Mouse (Mus musculus): ENCODE measurements around the gene Spire2. TPM values are rescaled to one million over a fixed set of nuclear protein-coding genes. Genes with fewer than 3 reads are reported as not detected.

The Spire2 gene
- polyA plus RNA-seq, 1 experiment from 2014 or later = 2.8 TPM

- Histone ChIP-seq H3K4me3 (ENCODE audit: low read depth, low read length) (no peak overlapping the region), H3K36me3 (ENCODE audit: control insufficient read depth, insufficient read depth, low read length) (no peaks in the 10 kb centered on the region), H3K4me1 (ENCODE audit: control insufficient read depth, insufficient read depth, low read length) (peaks cover 5% of the 10 kb centered on the region; the same call in 1 of the 2 replicates), H3K27ac (replicated peaks; ENCODE audit: low read depth, low read length) (no peak overlapping the region), H3K27me3 (replicated peaks; ENCODE audit: control insufficient read depth, insufficient read depth, low read length) (peaks cover 14% of the 10 kb centered on the region; the same call in 1 of the 2 replicates), H3K9ac (ENCODE audit: low read depth, low read length) (no peak overlapping the region), H3K9me3 (ENCODE audit: control insufficient read depth, low read length) (no peaks in the 10 kb centered on the region), H3K4me2 (ENCODE audit: low read depth, low read length) (no peak overlapping the region)
- ATAC-seq (ENCODE audit: low read depth) (no peak), DNase-seq (ENCODE audit: low spot score) (no peak)
- WGBS = 84% methylated on average over 4 of the region's 4 CpGs
These were observed 3.2 kb upstream of the Spire2 start for GRCm38 (mm10) chr8:123329350-123329749.

- 72% methylated on average over 5 of the region's 5 CpGs for WGBS
- Histone ChIP-seq H3K4me1 (ENCODE audit: control insufficient read depth, insufficient read depth, low read length) (peaks cover 5% of the 10 kb centered on the region; the same call in 1 of the 2 replicates), H3K4me2 (ENCODE audit: low read depth, low read length) (no peak overlapping the region), H3K27ac (replicated peaks; ENCODE audit: low read depth, low read length) (no peak overlapping the region), H3K4me3 (ENCODE audit: low read depth, low read length) (no peak overlapping the region), H3K9ac (ENCODE audit: low read depth, low read length) (no peak overlapping the region), H3K27me3 (replicated peaks; ENCODE audit: control insufficient read depth, insufficient read depth, low read length) (peaks cover 14% of the 10 kb centered on the region; the same call in 1 of the 2 replicates), H3K36me3 (ENCODE audit: control insufficient read depth, insufficient read depth, low read length) (no peaks in the 10 kb centered on the region), H3K9me3 (ENCODE audit: control insufficient read depth, low read length) (no peaks in the 10 kb centered on the region)
- DNase-seq (ENCODE audit: low spot score) (no peak), ATAC-seq (ENCODE audit: low read depth) (no peak)
These were observed 2.6 kb upstream of the Spire2 start for GRCm38 (mm10) chr8:123329961-123330360.

GRCm38 (mm10) chr8:123330701-123331100 is 1.8 kb upstream of the Spire2 start:
- Histone ChIP-seq H3K4me2 (ENCODE audit: low read depth, low read length) (no peak overlapping the region), H3K4me1 (ENCODE audit: control insufficient read depth, insufficient read depth, low read length) (peaks cover 5% of the 10 kb centered on the region; the same call in 1 of the 2 replicates), H3K36me3 (ENCODE audit: control insufficient read depth, insufficient read depth, low read length) (no peaks in the 10 kb centered on the region), H3K9ac (ENCODE audit: low read depth, low read length) (no peak overlapping the region), H3K27me3 (replicated peaks; ENCODE audit: control insufficient read depth, insufficient read depth, low read length) (peaks cover 14% of the 10 kb centered on the region; the same call in 1 of the 2 replicates), H3K27ac (replicated peaks; ENCODE audit: low read depth, low read length) (no peak overlapping the region), H3K4me3 (ENCODE audit: low read depth, low read length) (no peak overlapping the region), H3K9me3 (ENCODE audit: control insufficient read depth, low read length) (no peaks in the 10 kb centered on the region)
- WGBS = 64% methylated on average over 6 of the region's 6 CpGs
- DNase-seq (ENCODE audit: low spot score) = no peak
- no peak for ATAC-seq (ENCODE audit: low read depth)

- Histone ChIP-seq H3K27ac (replicated peaks; ENCODE audit: low read depth, low read length) (no peak overlapping the region), H3K4me2 (ENCODE audit: low read depth, low read length) (no peak overlapping the region), H3K9me3 (ENCODE audit: control insufficient read depth, low read length) (no peaks in the 10 kb centered on the region), H3K4me3 (ENCODE audit: low read depth, low read length) (no peak overlapping the region), H3K9ac (ENCODE audit: low read depth, low read length) (no peak overlapping the region), H3K4me1 (ENCODE audit: control insufficient read depth, insufficient read depth, low read length) (peaks cover 5% of the 10 kb centered on the region; the same call in 1 of the 2 replicates), H3K27me3 (replicated peaks; ENCODE audit: control insufficient read depth, insufficient read depth, low read length) (peaks cover 14% of the 10 kb centered on the region; the same call in 1 of the 2 replicates), H3K36me3 (ENCODE audit: control insufficient read depth, insufficient read depth, low read length) (no peaks in the 10 kb centered on the region)
- WGBS = 78% methylated on average over 2 of the region's 2 CpGs
- no peak for ATAC-seq (ENCODE audit: low read depth)
- DNase-seq (ENCODE audit: low spot score) = no peak
These were observed 1.2 kb upstream of the Spire2 start for GRCm38 (mm10) chr8:123331301-123331700.

DNA sequence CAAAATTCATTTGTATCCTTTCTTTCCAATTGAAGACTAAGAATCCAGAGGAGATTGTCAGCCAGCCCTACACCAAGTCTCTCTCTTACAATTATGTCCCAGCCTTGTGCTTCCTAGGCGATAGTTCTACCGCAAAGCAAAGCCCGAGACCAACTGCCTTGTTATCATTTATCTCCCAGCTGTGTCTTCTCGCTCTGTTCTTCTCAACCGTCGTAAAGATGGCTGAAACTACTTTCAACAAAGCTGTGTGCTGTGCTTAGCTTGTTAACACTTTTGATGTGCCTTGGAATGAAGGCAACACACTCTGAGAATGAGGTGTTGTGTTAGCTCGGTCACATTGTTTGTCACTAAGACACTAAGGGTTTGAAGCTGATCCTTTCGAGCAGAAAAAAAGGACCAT is 703 bp upstream of the Spire2 start:
- Histone ChIP-seq H3K9me3 (ENCODE audit: control insufficient read depth, low read length) (no peaks in the 10 kb centered on the region), H3K9ac (ENCODE audit: low read depth, low read length) (no peak overlapping the region), H3K27ac (replicated peaks; ENCODE audit: low read depth, low read length) (no peak overlapping the region), H3K4me2 (ENCODE audit: low read depth, low read length) (peak overlapping the region; percentile 90), H3K27me3 (replicated peaks; ENCODE audit: control insufficient read depth, insufficient read depth, low read length) (peaks cover 14% of the 10 kb centered on the region; the same call in 1 of the 2 replicates), H3K36me3 (ENCODE audit: control insufficient read depth, insufficient read depth, low read length) (no peaks in the 10 kb centered on the region), H3K4me3 (ENCODE audit: low read depth, low read length) (peak overlapping the region; percentile 56), H3K4me1 (ENCODE audit: control insufficient read depth, insufficient read depth, low read length) (peaks cover 5% of the 10 kb centered on the region; the same call in 1 of the 2 replicates)
- no peak for ATAC-seq (ENCODE audit: low read depth)
- 37% methylated on average over 8 of the region's 8 CpGs for WGBS
- no peak for DNase-seq (ENCODE audit: low spot score)

DNA sequence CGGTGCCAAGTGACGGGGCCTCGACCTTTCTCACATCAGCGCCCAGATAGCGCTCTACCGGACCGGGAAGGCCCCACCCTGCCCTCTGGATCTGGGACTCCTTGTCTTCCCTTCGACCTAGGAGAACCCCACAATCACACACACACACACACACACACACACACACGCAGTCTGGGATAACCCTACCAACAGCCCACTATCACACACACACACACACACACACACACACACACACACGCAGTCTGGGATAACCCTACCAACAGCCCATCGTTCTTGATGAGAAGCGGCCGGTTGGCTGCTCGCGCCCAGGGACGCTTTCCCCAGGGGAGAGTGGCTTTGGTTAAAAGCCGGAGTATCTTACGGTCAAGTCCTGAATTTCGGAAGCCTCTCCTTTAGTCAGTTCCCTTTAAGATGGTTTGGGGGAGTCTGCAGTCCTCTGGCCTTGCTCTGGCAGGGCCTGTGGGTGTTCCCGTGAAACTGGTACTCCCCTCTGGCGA is 626 bp downstream of the Spire2 start:
- Histone ChIP-seq H3K4me2 (ENCODE audit: low read depth, low read length) (peak overlapping the region; percentile 90), H3K27me3 (replicated peaks; ENCODE audit: control insufficient read depth, insufficient read depth, low read length) (peaks cover 14% of the 10 kb centered on the region; the same call in 1 of the 2 replicates), H3K9ac (ENCODE audit: low read depth, low read length) (peak overlapping the region; percentile 48), H3K27ac (replicated peaks; ENCODE audit: low read depth, low read length) (no peak overlapping the region), H3K4me1 (ENCODE audit: control insufficient read depth, insufficient read depth, low read length) (peaks cover 5% of the 10 kb centered on the region; the same call in 1 of the 2 replicates), H3K9me3 (ENCODE audit: control insufficient read depth, low read length) (no peaks in the 10 kb centered on the region), H3K4me3 (ENCODE audit: low read depth, low read length) (peak overlapping the region; percentile 56), H3K36me3 (ENCODE audit: control insufficient read depth, insufficient read depth, low read length) (no peaks in the 10 kb centered on the region)
- no peak for DNase-seq (ENCODE audit: low spot score)
- no peak for ATAC-seq (ENCODE audit: low read depth)
- WGBS = 5% methylated on average over 12 of the region's 21 CpGs

DNA sequence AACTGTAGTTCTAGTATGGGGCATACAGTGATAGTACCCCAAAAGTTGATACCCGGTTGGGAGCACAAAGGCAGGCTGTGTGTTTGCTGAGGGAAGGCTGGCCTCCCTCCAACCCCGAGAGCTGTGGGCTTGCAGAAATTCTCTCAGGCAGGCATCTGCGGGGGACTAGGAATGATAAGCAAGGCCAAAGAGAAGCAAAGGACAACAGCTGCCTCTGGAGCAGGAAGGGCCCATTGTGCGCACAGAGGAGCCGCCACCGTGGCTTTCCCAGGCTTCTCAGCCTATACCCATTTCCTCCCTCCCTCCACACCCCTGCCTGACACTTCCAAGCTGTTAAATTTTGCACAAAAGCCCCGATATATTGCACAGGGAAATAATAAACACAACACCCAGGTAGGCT is 1.4 kb downstream of the Spire2 start:
- Histone ChIP-seq H3K4me2 (ENCODE audit: low read depth, low read length) (peak overlapping the region; percentile 90; the same call in 1 of the 2 replicates), H3K4me3 (ENCODE audit: low read depth, low read length) (peak overlapping the region; percentile 2; the same call in 1 of the 2 replicates), H3K9ac (ENCODE audit: low read depth, low read length) (no peak overlapping the region), H3K9me3 (ENCODE audit: control insufficient read depth, low read length) (no peaks in the 10 kb centered on the region), H3K27me3 (replicated peaks; ENCODE audit: control insufficient read depth, insufficient read depth, low read length) (peaks cover 14% of the 10 kb centered on the region; the same call in 1 of the 2 replicates), H3K27ac (replicated peaks; ENCODE audit: low read depth, low read length) (no peak overlapping the region), H3K4me1 (ENCODE audit: control insufficient read depth, insufficient read depth, low read length) (peaks cover 5% of the 10 kb centered on the region; the same call in 1 of the 2 replicates), H3K36me3 (ENCODE audit: control insufficient read depth, insufficient read depth, low read length) (no peaks in the 10 kb centered on the region)
- WGBS = 7% methylated on average over 7 of the region's 7 CpGs
- no peak for DNase-seq (ENCODE audit: low spot score)
- ATAC-seq (ENCODE audit: low read depth) = no peak

DNA sequence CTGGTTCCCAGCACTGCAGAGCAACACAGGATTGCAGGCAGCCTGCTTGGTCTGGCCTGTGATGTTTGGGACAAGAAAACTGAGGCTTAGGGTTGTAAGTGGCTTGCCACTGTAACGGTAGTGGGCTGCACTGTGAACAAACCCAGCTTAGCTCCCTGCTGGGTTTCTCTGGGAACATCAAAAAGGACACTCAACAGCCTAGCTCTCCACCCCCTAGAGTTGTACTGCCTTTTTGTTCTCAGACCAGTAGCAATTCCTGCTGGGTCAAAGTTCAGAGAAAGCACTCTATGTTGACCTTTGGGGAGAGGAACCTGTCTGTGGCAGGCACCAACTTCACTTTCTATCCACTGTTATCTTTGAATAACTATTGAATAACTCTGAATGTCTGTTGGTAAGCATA is 2.0 kb downstream of the Spire2 start:
- Histone ChIP-seq H3K9ac (ENCODE audit: low read depth, low read length) (no peak overlapping the region), H3K9me3 (ENCODE audit: control insufficient read depth, low read length) (no peaks in the 10 kb centered on the region), H3K4me1 (ENCODE audit: control insufficient read depth, insufficient read depth, low read length) (peaks cover 5% of the 10 kb centered on the region; the same call in 1 of the 2 replicates), H3K4me2 (ENCODE audit: low read depth, low read length) (no peak overlapping the region), H3K27me3 (replicated peaks; ENCODE audit: control insufficient read depth, insufficient read depth, low read length) (peaks cover 14% of the 10 kb centered on the region; the same call in 1 of the 2 replicates), H3K4me3 (ENCODE audit: low read depth, low read length) (no peak overlapping the region), H3K27ac (replicated peaks; ENCODE audit: low read depth, low read length) (no peak overlapping the region), H3K36me3 (ENCODE audit: control insufficient read depth, insufficient read depth, low read length) (no peaks in the 10 kb centered on the region)
- no peak for DNase-seq (ENCODE audit: low spot score)
- ATAC-seq (ENCODE audit: low read depth) = no peak
- 0% methylated on average over 1 of the region's 1 CpGs for WGBS

GRCm38 (mm10) chr8:123337475-123337874 is 5.0 kb downstream of the Spire2 start:
- Histone ChIP-seq H3K36me3 (ENCODE audit: control insufficient read depth, insufficient read depth, low read length) (no peaks in the 10 kb centered on the region), H3K4me1 (ENCODE audit: control insufficient read depth, insufficient read depth, low read length) (peaks cover 5% of the 10 kb centered on the region; the same call in 1 of the 2 replicates), H3K27me3 (replicated peaks; ENCODE audit: control insufficient read depth, insufficient read depth, low read length) (peaks cover 14% of the 10 kb centered on the region; the same call in 1 of the 2 replicates), H3K27ac (replicated peaks; ENCODE audit: low read depth, low read length) (no peak overlapping the region), H3K9me3 (ENCODE audit: control insufficient read depth, low read length) (no peaks in the 10 kb centered on the region), H3K9ac (ENCODE audit: low read depth, low read length) (no peak overlapping the region), H3K4me2 (ENCODE audit: low read depth, low read length) (no peak overlapping the region), H3K4me3 (ENCODE audit: low read depth, low read length) (no peak overlapping the region)
- WGBS = 81% methylated on average over 3 of the region's 3 CpGs
- DNase-seq (ENCODE audit: low spot score) (no peak), ATAC-seq (ENCODE audit: low read depth) (no peak)

All from embryonic facial prominence, embryonic 14.5 days (tissue).